Mouse (Mus musculus) adrenal gland (tissue): ENCODE measurements at regions not wholly inside any gene's neighbourhood (a gene's known extent, or its start where the extent isn't known, plus 50 kb on each side); places are given as distances from the start of the nearest gene placed in this dataset.

Experiments
- intact Hi-C: fragments of 180-260 bp; cut with DNase I; formaldehyde crosslinking; loops from one replicate; pipeline ENCODE4 v1.15.1; 2025

- intact Hi-C loops = no loop called here
These were observed 312.0 kb downstream of the Spry2 start for GRCm38 (mm10) chr14:105584632-105585031.

DNA sequence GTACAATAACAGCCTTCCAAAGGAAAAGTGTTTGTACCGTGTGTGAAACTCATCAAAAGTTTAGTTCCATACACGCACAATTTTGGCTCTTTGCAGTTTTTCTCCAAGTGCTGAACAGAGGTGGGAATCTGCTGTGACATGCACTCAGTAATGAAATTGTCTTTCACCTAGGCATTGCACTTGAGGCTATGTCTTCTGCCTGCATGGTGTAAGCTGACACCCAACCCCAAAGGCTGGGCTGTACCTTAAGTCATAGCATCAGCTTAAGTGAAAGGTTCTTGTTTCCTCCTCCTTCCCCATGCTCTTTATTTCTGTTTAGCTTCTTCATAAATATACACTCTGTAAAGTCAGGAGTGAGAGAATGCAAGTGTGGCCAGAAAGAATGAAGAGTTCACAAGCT, 313.1 kb downstream of the Spry2 start:
- intact Hi-C loops = no loop called here

GRCm38 (mm10) chr14:105576266-105576665, 317.9 kb downstream of the Ndfip2 start:
- intact Hi-C loops = no loop called here

DNA sequence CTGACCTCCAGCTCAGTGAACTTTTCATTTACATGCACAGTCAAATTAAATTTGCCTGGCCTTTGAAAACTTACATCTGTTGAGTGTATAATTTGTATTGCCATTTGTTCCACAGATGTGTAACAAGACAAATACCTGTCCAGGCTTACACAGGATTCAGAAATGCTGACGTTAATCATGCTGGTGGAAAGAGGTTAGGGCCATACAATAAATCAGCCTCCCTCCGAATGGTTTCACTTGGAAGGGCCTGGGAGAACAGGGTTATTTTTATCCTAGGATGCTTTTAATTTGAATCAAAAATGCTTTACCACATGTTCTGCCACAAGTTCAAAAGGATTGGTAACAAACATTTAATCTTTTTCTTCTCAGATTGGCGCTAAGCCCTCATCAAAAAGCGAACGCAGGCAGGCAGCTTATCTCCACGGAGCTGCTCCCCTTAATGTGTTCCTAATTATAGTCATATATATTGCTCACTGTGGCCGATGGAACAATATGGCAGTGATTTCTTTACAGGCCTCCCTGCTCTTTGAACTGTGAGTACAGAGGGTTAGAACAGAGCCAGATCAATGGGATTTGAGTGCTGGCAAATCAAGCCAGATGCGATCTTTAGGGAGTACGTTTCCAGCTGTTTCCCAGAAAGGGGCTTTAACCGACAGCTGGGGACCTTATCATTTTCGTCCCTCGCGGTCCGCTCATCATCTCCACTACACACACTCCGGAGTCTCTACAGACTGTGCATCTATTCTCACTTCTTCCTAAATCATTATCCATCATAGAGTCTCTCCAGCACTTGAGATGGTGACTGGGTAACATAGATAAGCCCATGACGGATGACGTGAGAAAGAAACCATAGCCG, 313.9 kb downstream of the Ndfip2 start:
- intact Hi-C loops = no loop called here

DNA sequence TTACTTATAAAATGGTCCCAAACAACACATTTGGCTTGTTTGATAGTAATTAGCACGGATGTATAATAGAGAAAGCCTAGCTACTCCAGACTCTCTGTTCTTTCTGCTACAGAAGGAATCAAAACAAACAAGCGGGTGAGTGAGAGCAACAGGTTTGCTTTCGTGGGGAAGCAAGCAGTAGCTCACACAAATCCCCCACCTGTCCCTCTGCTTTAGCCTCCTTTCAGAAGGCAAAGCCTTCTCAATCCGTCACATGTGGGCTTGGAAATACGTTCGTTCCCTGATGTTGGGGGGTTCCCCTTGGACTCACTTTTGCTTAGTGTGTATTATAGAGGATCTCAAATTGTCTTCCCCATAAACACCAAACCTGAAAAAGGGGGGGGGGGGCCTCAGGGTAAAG, 311.8 kb downstream of the Ndfip2 start:
- intact Hi-C loops = no loop called here

GRCm38 (mm10) chr14:105565827-105566226, 307.5 kb downstream of the Ndfip2 start:
- intact Hi-C loops = no loop called here

GRCm38 (mm10) chr14:105562843-105563242, 304.5 kb downstream of the Ndfip2 start:
- intact Hi-C loops = no loop called here

DNA sequence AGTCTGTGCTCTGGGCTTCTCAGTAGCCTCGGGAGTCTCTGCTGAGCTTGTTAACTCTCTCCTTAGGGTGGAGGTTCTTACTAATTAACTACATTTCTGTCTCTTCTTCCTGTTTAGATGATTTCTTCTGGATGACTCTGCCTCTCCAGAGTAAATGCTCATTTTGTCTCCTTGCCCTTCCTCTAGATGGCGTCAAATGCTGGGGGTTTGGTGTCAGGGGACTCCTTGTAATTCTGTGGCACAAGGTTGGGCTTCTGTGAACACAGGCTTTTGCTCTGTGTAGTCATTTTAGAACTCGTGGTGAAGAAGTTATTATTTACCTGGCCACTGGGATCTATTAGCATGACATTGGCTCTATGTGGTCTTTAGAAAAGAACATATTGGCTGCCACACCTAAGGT, 298.4 kb downstream of the Ndfip2 start:
- intact Hi-C loops = loop anchor here (10.0 kb wide), 1 partner anchor 338 kb away; the partner anchor contains the start of gene Spry2

DNA sequence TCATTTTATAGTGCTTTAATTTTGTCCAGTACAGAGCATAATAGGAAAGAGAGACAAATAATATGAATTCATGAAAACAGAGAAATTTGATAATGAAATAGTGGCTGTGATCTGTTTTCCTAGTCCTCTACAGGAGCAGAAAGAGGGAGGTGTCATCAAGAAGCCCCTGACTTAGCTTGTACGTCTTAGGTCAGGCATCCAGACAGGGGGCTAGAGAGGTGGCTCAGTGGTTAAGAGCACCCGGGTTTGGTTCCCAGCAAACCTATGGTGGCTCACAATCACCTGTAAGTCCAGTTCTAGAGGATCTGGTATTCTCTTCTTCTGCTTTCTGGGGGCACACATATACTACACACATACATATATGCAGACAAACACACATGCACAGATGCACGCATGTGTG, 285.7 kb downstream of the Ndfip2 start:
- intact Hi-C loops = no loop called here

DNA sequence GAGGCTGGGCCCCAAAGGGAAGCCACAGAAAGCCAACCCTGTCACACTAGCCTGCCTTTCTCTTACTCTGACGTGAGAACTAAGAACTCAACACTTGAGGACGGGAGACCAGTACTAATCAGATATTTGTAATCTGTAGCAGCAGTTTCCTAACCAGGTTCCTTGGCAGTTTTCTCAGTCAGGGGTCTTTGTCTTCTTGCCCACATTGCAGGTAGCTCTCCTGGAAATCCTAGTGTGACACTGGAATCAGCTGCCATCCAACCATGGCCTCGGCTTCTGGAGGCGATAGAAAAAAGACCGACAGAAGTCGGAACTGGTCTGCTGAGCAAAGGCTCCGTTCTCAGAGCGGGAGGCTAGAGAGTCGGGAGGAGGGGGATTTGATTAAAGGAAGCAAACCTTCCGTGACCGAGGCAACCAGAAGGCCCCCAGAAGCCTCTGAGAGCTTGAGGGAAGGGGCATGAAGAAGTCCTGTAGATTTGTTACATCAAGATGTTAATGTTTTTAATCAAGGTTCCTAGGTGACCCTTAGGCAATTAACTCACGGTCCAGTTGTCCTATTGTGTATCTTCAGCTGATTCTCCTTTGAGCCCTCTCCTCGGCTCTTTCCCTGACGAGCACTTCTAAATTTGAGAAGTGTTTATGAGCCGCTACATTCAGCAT, 284.2 kb downstream of the Ndfip2 start:
- intact Hi-C loops = no loop called here

DNA sequence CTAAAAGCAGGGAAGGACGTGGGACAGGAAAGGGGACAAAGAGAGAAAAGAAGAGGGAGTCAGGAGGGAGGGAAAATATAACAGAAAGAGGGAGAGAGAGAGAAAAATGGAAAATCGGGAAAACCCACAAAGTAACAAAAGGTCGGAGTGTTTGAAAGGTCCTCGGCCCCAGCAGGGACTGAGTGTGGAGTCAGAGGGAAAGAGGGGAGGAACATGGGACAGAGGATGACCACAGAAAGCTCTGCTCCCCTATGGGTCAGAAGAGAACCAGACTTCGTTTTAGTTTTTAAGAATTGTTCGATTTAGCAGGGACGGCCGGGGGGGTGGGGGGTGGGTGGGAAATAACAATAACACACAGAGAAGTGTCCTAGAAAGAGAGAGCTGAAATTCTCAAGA, 283.7 kb downstream of the Ndfip2 start:
- intact Hi-C loops = no loop called here

- intact Hi-C loops = no loop called here
These were observed 273.9 kb downstream of the Ndfip2 start for GRCm38 (mm10) chr14:105532168-105532745.

DNA sequence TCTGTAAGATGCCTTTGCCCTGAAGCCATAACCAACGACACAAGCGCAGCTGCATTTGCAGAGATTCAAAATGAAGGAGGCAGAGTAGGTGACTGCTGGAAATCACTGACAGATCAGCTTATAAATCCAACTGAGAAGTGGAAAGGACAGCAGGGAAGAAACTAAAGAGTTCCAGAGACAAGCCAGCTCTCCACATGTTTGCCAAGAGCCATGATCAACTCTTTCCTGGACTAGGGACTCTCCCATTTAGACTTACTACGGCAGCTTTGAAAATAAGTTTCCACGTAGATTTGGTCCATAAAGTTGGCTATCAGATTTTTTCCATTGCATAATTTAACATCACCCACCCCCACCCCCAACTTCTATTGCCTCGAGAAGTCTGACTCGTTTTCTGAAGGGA, 269.7 kb downstream of the Ndfip2 start:
- intact Hi-C loops = no loop called here

DNA sequence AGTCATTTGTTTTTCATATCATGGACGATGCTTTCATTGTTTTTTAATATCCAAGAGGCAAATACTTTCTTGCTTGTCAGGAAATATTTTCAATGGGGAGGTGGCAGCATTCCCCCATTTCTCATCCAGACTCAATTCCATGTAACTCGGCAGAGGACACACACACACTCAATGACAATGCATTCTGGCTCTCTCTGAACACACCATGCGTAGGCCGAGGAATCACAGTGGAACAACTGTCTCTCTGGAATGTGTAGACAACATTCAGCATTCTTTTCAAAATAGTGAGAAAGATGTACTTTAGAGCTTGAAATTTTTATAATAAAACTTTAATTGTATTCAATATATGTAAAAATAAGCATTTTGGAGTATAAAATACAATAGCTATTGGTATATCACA, 265.5 kb downstream of the Ndfip2 start:
- intact Hi-C loops = no loop called here

DNA sequence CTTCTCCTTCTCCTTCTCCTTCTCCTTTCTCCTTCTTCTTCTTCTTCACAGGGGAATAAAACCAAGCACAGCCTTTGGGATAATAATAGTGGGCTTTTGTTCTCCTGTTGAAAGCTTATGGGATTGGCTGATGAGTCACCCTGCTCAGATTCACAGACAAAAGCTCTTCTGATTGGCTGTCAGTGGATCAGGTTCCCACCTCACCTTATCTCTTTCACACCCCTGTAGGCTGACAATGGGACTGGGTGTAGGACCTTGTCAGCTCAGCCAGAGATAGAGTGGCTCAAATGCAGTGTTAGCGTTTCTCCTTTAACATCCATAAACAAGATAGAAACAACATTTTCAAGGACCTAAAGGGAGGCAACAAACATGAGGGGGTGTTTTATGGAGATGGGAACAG, 263.9 kb downstream of the Ndfip2 start:
- intact Hi-C loops = no loop called here

- intact Hi-C loops = no loop called here
These were observed 260.3 kb downstream of the Ndfip2 start for GRCm38 (mm10) chr14:105518706-105519105.

DNA sequence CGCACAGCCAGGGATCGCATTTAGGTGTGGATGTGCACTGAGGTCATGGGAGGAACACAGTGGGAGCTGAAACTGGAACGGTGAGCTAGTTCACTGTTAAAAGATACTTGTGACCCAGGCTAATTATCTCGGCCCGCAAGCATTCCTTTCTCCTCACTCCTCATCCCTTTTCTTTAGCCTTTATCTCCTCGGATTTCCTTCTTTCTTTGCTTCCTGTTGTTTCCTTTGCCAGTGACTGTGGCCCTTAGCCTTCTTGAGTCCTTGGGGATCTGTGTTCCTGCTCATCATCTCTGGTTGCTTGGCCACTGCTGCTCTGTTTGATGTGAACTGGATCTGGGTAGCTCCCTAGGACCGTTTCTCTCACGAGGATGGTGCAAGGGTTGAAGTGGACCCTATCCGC, 256.0 kb downstream of the Ndfip2 start:
- intact Hi-C loops = no loop called here

GRCm38 (mm10) chr14:105512914-105513677, 254.7 kb downstream of the Ndfip2 start:
- intact Hi-C loops = no loop called here

GRCm38 (mm10) chr14:105511826-105512225, 253.5 kb downstream of the Ndfip2 start:
- intact Hi-C loops = no loop called here

DNA sequence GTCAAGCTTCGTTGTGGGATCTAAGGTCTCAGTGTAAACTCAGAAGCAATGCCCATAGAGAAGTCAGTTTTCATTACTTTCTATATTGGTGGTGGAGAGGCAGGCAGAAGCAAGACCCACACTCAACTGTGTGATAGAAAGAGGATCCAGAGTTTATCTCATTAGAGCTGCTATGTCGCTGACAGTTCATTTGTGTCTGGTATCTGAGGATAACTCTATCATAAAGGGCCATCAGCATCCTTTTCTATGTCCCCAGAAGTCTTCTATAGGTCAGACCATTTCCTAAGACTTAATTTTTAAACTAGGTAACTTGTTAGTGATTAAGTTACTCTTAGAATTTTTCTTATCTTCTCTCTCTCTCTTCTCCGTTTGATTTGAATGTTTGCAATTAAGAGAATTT, 252.8 kb downstream of the Ndfip2 start:
- intact Hi-C loops = no loop called here

DNA sequence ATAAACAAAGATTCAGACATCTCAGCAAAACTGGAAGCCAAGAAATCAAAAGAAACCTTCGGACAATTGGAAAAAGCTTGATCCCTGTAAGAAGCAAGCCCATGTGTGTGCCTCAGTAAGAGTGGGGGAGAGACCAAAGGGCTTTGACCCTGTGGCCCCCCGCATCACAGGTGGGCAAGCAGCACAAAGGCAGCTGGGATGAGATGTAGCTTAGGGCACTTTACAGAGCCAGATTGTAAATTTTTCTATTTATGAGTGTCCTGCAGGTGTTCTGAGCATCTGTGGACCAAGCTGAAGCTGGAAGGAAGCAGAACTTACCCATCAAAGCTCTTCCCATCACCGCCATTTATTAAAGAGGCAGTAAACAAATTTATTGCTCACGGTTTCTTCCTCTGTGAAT, 246.9 kb downstream of the Ndfip2 start:
- intact Hi-C loops = no loop called here

DNA sequence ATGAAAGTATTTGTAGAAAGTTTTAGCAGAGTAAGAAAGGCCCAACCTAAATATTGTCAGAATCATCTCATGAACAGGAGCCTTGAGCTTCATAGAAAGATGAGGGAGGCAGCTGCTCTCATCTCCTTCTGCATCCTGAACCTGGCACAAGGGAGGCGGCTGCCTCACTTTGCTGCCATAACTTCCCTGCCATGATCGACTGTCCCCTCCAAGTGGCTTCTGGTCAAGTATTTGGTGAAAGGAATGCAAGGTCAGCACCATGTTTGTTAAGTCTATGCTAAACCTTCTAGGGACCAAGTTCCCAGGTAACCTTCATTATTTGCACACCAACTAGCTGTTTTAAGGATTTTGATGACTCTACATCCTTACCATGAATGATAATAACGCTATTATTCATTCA, 246.0 kb downstream of the Ndfip2 start:
- intact Hi-C loops = no loop called here
